In the genomic region with DNA sequence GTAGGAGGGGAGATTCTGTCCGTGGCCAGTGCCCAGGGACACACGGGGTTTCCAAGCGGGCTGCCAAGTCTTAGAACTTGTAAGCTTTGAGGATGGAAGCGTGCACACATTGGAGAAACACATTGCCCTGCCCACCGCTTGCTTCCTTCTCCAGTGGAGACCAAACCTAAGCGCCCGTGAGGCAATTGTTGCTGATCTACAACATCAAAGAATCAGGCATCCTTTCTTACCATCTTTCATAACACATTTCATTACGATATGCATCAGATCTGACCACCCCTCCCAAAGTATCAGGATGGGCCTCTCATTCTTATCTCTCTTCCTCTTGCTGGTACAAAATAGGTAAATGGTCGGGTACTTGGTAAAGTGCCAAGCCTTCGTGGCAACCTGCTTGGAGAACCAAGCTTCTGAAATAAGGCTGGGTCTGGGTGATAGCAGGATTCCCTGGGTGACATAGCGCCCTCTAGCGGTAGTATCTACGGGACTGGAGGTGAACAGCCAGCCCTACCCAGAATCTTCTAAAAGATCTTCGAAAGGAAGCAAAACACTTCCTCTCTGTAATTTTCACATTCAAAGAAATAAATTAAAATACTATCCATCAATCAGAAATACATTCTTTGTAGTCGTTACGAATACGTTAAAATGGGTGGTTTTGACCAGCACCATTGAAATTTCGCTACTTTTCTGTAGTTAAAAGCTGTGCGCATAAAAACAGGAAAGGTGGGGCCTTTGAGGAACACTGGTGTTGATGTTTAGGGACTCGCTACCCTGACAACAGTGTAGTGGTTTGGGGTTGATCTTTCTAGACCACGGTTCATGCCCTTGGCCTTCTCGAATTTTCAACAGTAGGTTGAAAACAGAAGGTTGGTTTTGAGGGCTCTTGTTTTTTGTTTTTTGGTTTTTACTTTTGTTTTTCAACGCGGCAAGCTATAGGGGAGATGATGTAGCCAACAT, we compare ENCODE assay signal across 7 mouse cellular contexts. TPM values are rescaled to one million over a fixed set of nuclear protein-coding genes. Genes with fewer than 3 reads are reported as not detected.
DNase-seq lines count a peak whose midpoint lies in the region; TF ChIP-seq lines count a peak whose summit lies in the region.

No protein-coding gene starts in this region.

- no peaks in the 10 kb centered on the region for H3K79me2 ChIP-seq in C2C12 (ENCODE audit: control insufficient read depth, insufficient read depth)

- H3K4me3 ChIP-seq in C2C12 (ENCODE audit: insufficient read depth, poor library complexity, severe bottlenecking), result no peak overlapping the region

- H3K27me3 ChIP-seq in C2C12 (ENCODE audit: control insufficient read depth, insufficient read depth, insufficient read length), result no peaks in the 10 kb centered on the region

- peak; percentile 33 for TF ChIP-seq CTCF in C2C12 (IDR thresholded peaks at IDR 0.05; ENCODE audit: control insufficient read depth, insufficient read depth, insufficient read length)

- DNase-seq in ES-CJ7 (ENCODE audit: low read depth, low spot score), result peak; percentile 69
- peak; percentile 48 for DNase-seq in c-Kit-positive CD71-positive TER-119-positive erythroid progenitor cells, embryonic 14.5 days (ENCODE audit: low spot score)
- DNase-seq in gastrocnemius, postnatal 10 days, result peak; percentile 75
- peak; percentile 74 for DNase-seq in layer of hippocampus, adult 9-11 months
- DNase-seq in lung, postnatal 36 days, result peak; percentile 92
- DNase-seq in spleen, adult 12 weeks (ENCODE audit: low spot score), result peak; percentile 75

- H3K36me3 ChIP-seq in C2C12 (ENCODE audit: control insufficient read depth, insufficient read depth), result no peaks in the 10 kb centered on the region

- no peaks in the 10 kb centered on the region for H3K79me3 ChIP-seq in C2C12 (ENCODE audit: low read depth)

- H3ac ChIP-seq in C2C12 (ENCODE audit: control insufficient read depth, insufficient read length, low read depth), result no peak overlapping the region

TF ChIP-seq in C2C12, 6 proteins besides CTCF, POLR2A, EP300 and RAD21:
- TF ChIP-seq CEBPB (IDR thresholded peaks at IDR 0.05; ENCODE audit: low read depth) (no peak), USF1 (IDR thresholded peaks at IDR 0.05; ENCODE audit: low read depth) (no peak), MYOD1 (IDR thresholded peaks at IDR 0.05; ENCODE audit: control insufficient read depth, insufficient read length, low read depth) (no peak), FOSL1 (IDR thresholded peaks at IDR 0.05; ENCODE audit: insufficient read depth, low read length, poor library complexity, severe bottlenecking) (no peak), MAX (IDR thresholded peaks at IDR 0.05) (no peak), MYOG (IDR thresholded peaks at IDR 0.05; ENCODE audit: control insufficient read depth, extremely low read depth, insufficient read length) (no peak)
TF ChIP-seq in C2C12: peak in this region for 0.

RNA-seq across cellular contexts. Expression of a gene that starts 2.1 kb away (rescaled TPM):
- polyA plus RNA-seq in C2C12 (2012; fragmentation: generic; extraction: Trizol), result 0.51 TPM
- total RNA-seq in gastrocnemius, postnatal 10 days (2021), result 1 to 10 TPM; 1.4 to 1.5 TPM

RNA-seq across cellular contexts. Expression of a gene that starts 17.6 kb away (rescaled TPM):
- 29.2 TPM for polyA plus RNA-seq in C2C12 (2012; fragmentation: generic; extraction: Trizol)
- total RNA-seq in gastrocnemius, postnatal 10 days (2021), result 10 to 100 TPM; 21.1 to 26.2 TPM
